Mouse (Mus musculus) layer of hippocampus, adult 9-10 months (tissue): ENCODE results near the gene Gpx8.

Experiments
- DNase-seq: peaks from one replicate; pipeline ENCODE4 v3.0.0; 2022; ENCODE audit warnings: low spot score

Gene Gpx8

GRCm38 (mm10) chr13:113046211-113046883, at the start of gene Gpx8:
TSS of gene Gpx8 (minus strand) at chr13:113046410.
- peak; percentile 37 for DNase-seq

DNA sequence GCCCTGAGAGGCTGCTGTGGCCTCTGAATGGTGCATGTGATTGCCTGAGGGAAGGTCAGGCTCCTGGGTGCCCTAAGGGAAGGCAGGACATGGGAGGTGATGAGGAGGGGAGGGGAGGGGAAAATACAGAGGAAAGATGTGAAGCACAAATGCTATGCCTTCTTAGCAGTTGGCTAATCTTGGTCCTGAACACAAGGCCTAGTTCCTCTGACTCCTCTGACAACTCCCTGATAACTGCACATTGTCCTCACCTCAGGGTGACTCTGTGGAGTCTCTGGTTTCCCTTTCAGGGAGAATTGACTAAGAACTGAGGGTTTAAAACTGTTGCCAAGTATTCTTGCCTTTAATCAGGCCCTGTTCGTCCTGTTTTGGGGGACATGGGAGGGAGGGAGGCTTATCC, 48.4 kb upstream of the Gpx8 start:
- DNase-seq = no peak

DNA sequence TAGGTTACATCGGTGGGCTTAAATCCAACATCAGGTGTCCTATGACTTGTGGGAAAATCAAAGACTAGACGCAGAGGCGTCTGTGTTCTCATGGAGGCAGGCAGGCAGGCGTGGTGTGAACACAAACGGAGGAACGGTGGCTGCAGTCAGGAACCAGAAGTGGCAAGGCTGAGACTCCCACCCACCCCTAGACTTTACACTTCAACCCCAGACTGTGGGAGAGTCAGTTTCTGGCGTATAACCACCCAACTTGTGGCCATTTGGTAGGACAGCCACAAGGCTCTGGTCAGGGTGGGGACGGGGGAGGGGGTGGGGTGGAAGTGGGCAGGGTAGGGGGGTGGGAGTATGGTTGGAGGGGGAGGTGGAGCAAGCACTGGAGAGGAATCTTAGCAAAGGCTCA, 44.3 kb upstream of the Gpx8 start:
- no peak for DNase-seq

DNA sequence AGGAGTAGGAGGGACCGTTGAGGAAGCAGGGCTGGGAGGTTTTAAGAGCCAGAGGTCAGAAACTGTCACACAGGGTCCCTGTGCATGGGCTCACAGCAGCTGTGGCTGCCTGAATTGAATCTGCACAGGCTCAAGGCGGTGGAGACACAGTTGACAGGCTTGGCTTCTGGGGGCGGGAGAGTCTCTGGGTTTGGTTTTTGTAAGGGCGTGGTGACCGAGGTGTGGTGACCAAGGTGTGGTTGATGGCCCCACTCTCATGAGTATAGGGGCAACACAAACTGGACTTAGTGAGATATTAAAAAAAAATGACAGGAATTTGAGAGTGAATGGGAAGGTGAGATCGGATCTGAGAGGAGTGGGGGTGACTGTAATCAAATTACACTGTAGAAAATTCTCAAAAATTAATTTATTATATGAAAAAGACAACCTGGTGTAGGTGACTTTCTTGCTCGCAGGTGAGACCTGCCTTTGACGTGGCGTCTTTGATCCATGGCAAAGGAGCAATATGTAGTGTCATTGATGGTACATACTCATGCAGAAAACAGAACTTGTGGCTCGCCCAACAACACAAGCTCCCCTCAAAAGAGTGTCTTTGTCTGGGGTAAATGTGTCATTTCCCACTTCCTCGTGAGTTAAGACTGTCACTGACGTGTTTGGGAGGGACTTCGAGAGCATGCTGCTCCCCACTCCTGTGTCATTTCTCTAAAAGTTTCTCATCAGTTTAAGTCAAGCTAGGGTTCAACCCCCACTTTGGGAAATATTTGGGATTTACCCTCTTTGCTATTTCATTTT, 41.2 kb upstream of the Gpx8 start:
- DNase-seq = no peak

DNA sequence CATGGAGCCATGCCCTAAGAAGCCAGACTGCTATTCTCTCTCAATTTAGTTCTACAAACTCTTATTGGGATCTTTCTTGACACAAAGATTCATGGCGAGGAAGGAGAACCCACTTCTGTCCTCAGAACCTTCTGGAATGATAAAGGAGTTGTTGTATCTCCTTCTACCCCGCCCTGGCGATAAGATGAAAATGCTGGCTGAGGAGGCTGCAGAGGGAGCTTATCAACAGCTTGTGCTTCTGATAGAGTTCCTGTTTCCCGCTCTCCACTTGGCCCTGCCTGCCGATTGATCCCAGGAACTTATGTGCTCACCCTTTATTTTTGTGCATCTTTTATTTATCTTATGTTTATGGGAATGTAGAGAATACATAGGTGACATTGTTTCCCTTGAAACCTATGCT, 38.5 kb upstream of the Gpx8 start:
- DNase-seq = no peak

DNA sequence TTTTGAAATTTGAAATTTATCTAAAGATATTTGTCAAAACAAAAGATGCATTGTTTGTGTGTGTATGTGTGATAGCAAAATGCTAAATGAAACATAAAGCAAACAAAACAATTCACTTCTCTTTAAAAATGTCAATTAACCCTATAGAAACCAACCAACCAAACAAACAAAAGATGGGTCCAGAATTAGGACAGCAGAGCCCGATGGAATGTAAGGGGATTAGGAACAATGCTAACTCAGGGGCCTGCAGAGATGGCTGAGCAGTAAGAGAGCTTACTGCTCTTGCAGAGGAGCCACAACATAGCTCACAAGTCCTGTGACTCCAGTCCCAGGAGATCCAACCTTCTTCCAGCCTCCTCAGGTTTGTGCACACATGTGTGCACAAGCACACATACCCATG, 35.9 kb upstream of the Gpx8 start:
- DNase-seq = no peak

GRCm38 (mm10) chr13:113079021-113079420, 32.8 kb upstream of the Gpx8 start:
- no peak for DNase-seq

GRCm38 (mm10) chr13:113064542-113064941, 18.3 kb upstream of the Gpx8 start:
- DNase-seq = no peak

DNA sequence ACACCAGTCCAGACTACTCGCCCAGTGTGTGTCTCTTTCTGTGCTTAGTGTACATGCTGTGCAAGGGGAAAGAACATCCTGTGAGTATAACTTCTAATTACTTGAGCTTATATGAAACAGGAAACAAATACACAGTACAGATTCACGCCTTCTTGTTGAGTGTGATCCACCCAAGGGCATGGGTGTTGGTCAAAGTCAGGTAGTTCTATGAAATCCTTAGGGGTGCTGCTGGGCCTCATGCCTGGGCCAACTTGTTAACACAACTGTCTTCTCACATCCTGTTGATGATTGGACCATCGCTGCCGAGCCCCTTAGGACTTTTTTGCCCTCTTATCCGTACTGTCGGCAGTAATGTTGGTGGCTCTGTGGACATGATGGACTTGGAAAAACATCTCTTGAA, 15.5 kb upstream of the Gpx8 start:
- no peak for DNase-seq

- DNase-seq = no peak
Observed at GRCm38 (mm10) chr13:113055826-113056225, 9.6 kb upstream of the Gpx8 start.

DNA sequence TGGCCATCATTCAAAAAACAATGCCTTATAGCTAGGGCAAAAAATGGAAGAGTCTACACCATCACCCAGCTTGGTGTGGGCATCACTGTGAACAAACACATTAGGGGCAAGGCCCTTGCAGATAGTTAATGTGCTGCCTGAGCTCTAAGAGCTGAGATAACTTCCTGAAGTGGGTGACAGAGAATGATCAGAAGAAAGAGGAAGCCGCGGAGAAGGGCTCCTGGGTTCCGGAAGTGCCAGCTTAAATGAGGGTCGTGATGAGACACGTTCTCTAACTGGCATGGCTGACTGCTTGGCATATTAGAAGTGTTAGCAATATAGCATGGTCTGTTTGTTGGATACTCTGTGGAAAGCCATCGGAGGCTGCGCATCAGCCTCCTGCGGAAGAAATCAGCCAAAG, 8.0 kb upstream of the Gpx8 start:
- DNase-seq = no peak

GRCm38 (mm10) chr13:113047647-113048046, 1.4 kb upstream of the Gpx8 start:
- DNase-seq = no peak

DNA sequence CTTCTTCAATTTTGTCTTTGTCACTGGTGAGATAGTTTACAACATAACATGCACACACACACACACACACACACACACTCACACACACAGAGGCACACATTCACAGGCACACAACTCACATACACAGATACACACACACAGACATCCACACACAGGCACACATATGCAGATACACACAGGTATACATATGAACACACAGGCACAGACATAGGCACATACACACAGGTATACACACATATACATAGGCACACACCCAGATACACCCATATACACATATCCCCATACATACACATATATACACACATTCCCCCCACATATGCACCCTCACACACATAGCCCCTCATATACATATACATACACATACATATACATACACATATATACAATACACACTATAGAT, 808 bp upstream of the Gpx8 start:
- DNase-seq = no peak

GRCm38 (mm10) chr13:113045458-113046110, 626 bp downstream of the Gpx8 start:
- DNase-seq = no peak

DNA sequence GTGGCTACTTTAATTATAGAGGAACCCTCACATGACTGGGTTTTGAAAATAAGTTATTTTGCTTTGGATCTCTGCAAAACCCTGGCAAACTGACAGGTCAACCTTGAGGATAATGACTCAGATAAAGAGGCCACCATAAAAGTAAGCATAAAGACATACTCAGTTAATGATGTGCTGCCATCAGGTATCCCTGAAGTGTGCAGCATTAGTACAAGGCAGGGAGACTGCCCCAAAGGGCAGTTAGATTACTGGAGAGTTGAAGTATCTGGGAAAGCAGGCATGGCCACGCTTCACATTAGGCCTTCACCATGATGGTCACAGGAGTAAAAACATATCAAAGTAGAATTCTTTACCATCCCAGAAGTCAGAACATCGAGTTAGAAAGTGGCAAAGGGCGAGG, 1.3 kb downstream of the Gpx8 start:
- no peak for DNase-seq

DNA sequence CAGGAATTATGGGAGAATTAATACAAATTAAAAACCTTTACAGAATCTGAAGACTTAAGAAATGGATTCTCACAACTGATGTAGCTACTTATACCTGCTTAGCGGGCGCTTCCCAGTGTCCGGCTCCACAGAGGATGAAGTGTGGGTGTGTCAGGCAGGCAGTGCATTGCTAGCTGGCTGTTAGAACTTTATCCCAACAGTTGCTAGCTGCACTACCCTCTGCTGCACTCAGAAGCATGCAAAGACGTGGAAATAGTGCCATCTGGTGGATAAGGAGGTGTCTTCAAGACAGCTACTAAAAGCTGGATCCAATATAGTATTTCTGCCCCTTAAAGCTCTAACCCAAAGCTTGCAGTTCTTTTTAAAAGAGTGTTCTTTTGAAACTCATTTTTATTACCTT, 10.4 kb downstream of the Gpx8 start:
- DNase-seq = peak; percentile 80

DNA sequence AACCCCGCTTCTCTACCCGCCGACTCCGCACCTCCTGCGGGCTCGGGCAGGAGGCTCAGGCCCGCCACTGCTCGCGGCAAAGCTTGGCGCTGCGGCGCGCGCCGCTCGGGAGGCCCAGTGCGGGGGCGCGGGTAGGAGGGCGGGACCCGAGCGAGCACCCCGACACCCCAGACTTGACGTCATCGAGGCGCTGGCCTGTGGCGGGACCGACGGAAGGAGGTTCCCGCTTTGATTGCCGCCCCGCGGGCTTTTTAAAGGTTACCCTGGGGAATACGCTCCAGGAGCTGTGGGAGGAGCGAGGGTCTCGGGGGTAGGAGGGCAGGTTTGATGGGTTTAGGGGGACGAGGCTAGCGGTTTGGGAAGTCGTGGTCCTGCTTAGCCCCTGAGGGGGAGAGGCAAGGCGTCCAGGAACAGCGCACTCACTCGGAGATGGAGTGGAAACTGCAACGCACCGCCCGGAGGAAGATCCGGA, 11.2 kb downstream of the Gpx8 start, which contains the start of gene Cdc20b:
Gene Cdc20b, plus strand, starts transcription at position 162 of the 472 bp plus-strand sequence.
- no peak for DNase-seq

DNA sequence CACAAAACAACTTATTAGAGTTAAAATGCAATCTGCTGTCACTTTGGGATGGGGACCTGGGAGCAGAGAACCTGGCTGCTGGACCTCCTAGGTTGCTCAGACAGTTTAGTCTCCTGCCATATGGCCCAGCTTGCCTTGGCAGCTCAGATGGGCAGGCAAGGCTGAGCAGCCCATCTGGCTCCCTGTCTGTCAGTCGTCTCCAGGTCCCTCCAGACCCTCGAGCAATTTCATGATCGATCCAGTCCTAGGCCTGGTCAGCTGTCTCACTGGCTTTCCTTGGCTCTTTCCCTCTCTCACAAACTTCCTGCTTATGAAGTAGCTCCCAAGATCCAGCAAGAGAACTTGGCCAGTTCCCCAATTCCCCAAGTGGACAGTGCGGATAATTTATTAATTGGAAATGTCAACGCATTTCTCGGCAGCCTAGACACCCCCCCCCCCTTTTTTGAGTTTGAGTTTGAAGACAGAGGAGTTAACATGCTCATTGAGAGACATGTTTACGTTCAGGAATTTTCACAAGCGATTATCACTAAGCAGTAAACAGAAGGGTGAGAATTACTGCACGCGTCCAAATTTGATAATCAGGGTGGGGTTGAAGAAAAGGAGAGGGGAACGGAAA, 11.8 kb downstream of the Gpx8 start:
- DNase-seq = no peak

DNA sequence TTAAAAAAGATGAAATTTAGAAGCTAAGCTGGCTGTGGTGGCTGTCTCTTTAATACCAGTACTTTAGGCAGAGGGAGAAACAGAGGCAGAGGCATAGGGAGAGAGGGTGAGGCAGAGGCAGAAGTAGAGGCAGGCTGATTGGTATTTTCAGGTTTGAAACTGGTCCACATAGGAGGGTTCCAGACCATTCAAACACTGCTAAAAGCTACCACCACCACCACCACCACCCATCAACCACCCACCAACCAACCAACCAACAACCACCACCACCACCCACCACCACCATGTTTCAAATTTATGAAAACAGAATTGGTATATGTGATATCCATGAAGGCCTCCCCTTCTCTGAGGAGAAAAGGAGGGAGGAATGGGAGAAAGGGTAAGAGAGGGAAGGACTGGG, 13.4 kb downstream of the Gpx8 start:
- no peak for DNase-seq

- DNase-seq = no peak
Observed at GRCm38 (mm10) chr13:113031792-113032571, 14.2 kb downstream of the Gpx8 start.

DNA sequence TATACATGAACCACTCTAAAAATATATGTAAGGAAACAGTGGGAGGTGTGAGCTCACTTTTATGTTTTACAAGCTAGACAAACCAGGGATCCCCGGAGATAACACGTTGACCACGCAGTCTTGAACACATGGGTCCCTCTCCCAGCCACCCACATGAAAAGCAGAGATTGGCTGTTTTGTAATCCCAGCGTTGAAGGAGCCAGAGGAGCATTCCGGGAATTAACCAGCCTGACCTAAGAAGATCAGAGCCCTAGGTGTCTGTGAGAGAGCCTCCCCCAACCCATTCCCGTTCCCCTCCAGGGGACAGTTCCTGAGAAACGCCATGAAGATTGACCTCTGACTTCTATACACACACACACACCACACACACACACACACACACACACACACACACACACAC, 14.9 kb downstream of the Gpx8 start:
- no peak for DNase-seq
